Mouse (Mus musculus): ENCODE measurements around the gene Olfr767.

Gene Olfr767

DNA sequence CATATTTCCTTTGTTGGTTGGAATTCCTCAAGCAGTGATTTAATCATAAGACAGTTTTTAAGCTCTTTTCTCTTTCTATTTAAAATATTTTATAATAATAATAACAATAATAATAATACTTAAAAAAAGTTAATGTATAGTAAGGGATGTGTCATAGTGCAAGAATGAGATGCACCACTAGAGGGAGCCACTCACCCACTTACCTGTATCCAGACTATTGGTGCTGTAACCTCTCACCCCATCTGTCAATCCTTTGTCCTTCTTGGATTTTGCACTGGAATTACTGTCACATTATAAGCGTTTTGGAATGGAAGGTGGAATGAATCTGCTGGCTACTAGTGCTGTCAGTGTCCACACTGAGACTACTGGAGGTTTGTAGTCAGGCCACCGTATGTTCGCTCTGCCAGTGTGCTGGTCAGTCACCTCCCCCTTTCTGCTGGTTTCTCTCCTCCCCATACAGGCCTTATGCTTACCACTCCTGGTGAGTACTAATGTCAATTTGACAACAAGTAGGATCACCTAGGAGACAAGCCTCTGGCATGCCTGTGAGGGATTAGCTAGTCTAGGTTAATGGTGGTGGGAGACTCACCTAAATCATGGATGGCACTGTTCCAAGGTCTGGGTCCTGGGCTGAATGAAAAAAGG lies 56.6 kb downstream of the Olfr767 start:
- H3K36me3 ChIP-seq (ENCODE audit: insufficient read depth, low read length) = no peaks in the 10 kb centered on the region
- H3K4me1 ChIP-seq (replicated peaks; ENCODE audit: low read depth, low read length) = no peaks in the 10 kb centered on the region
- H3K9me3 ChIP-seq (ENCODE audit: low read length) = peaks cover 15% of the 10 kb centered on the region
- no peak for TF ChIP-seq POU5F1 (IDR thresholded peaks at IDR 0.05; ENCODE audit: borderline replicate concordance, low read length)
- TF ChIP-seq NANOG (IDR thresholded peaks at IDR 0.05; ENCODE audit: borderline replicate concordance, low read length) = no peak
- peak; percentile 68 for TF ChIP-seq CTCF (conservative IDR thresholded peaks at IDR 0.05; ENCODE audit: low read length)
- H3K4me3 ChIP-seq (replicated peaks; ENCODE audit: low read length) = no peak overlapping the region
- H3K27me3 ChIP-seq (ENCODE audit: insufficient read depth, low read length) = no peaks in the 10 kb centered on the region
